Mouse (Mus musculus): ENCODE results near the gene Vmn1r151. TPM values are rescaled to one million over a fixed set of nuclear protein-coding genes. Genes with fewer than 3 reads are reported as not detected.
"Not testable (repeated sequence)": the region's sequence is repeated elsewhere in the genome, so short reads cannot be mapped to it uniquely, and the experiment has no call there.

Gene Vmn1r151
- polyA plus RNA-seq (2012; rRNA removed) (not detected in 2 replicates), polyA plus RNA-seq (2014; fragmentation: Nextera tagmentation; extraction: Ambion mirVana) (not detected in 2 replicates)

- not testable (repeated sequence) for H3K4me3 ChIP-seq (ENCODE audit: insufficient read depth in 1 of 2, low read depth in 2 of 2, low read length in 2 of 2); DNase-seq (ENCODE audit: low read depth in 3 of 3, low spot score in 3 of 3); ATAC-seq (ENCODE audit: insufficient read depth); H3K9ac ChIP-seq (replicated peaks); H3K4me2 ChIP-seq (ENCODE audit: low read depth); H3K36me3 ChIP-seq (replicated peaks; ENCODE audit: control insufficient read depth, insufficient read depth, low read depth); H3K27me3 ChIP-seq (ENCODE audit: control insufficient read depth, insufficient read depth, low read length); H3K27ac ChIP-seq; H3K4me1 ChIP-seq (replicated peaks; ENCODE audit: control insufficient read depth in 2 of 2, insufficient read depth in 2 of 2, low read length in 1 of 2); H3K9me3 ChIP-seq (ENCODE audit: control insufficient read depth, low read length)
- 9% methylated on average over 1 of the region's 3 CpGs for WGBS (ENCODE audit: insufficient replicate concordance)
These were observed at the start of gene Vmn1r151 for GRCm38 (mm10) chr7:22499578-22499977. TSS of gene Vmn1r151 (minus strand) at chr7:22499678.

GRCm38 (mm10) chr7:22534787-22535186 lies 35.3 kb upstream of the Vmn1r151 start, which contains the start of gene Gm8677:
TSS of gene Gm8677 (minus strand) at chr7:22534887.
- not testable (repeated sequence) for ATAC-seq (ENCODE audit: insufficient read depth); H3K9me3 ChIP-seq (ENCODE audit: control insufficient read depth, low read length); H3K4me2 ChIP-seq (ENCODE audit: low read depth); H3K4me3 ChIP-seq (ENCODE audit: insufficient read depth in 1 of 2, low read depth in 2 of 2, low read length in 2 of 2); H3K27ac ChIP-seq; H3K4me1 ChIP-seq (replicated peaks; ENCODE audit: control insufficient read depth in 2 of 2, insufficient read depth in 2 of 2, low read length in 1 of 2); H3K27me3 ChIP-seq (ENCODE audit: control insufficient read depth, insufficient read depth, low read length); H3K36me3 ChIP-seq (replicated peaks; ENCODE audit: control insufficient read depth, insufficient read depth, low read depth); DNase-seq (ENCODE audit: low read depth in 3 of 3, low spot score in 3 of 3); H3K9ac ChIP-seq (replicated peaks)
- no CpG with 5 or more reads among the region's 1 CpGs for WGBS (ENCODE audit: insufficient replicate concordance)

DNA sequence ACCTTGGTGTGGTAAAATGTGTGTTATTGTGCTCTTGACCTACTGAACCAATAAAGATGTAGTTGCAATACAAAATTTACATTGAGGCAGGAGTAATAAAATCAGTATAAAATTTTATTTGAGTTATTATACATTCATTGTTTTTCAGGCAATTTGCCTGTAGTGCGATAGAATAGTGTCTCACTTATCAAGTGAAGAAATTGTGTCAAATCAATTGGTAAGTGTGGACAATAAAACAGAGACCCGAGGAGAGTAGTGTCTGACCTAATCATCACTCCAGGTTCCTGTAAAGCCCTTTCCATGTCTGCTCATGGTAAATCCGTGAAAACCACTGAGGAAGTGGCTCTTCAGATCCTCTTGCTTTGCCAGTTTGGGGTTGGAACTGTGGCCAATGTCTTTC lies 23.2 kb upstream of the Vmn1r151 start, which contains the start of gene Vmn1r152:
TSS of gene Vmn1r152 (plus strand) at position 301 of the 400 bp plus-strand sequence.
- ATAC-seq (ENCODE audit: insufficient read depth); H3K9me3 ChIP-seq (ENCODE audit: control insufficient read depth, low read length); H3K9ac ChIP-seq (replicated peaks); H3K4me3 ChIP-seq (ENCODE audit: insufficient read depth in 1 of 2, low read depth in 2 of 2, low read length in 2 of 2); H3K27ac ChIP-seq; H3K27me3 ChIP-seq (ENCODE audit: control insufficient read depth, insufficient read depth, low read length); DNase-seq (ENCODE audit: low read depth in 3 of 3, low spot score in 3 of 3); H3K4me2 ChIP-seq (ENCODE audit: low read depth); H3K4me1 ChIP-seq (replicated peaks; ENCODE audit: control insufficient read depth in 2 of 2, insufficient read depth in 2 of 2, low read length in 1 of 2); H3K36me3 ChIP-seq (replicated peaks; ENCODE audit: control insufficient read depth, insufficient read depth, low read depth): not testable (repeated sequence)
- WGBS (ENCODE audit: insufficient replicate concordance) = no CpG with 5 or more reads among the region's 3 CpGs

DNA sequence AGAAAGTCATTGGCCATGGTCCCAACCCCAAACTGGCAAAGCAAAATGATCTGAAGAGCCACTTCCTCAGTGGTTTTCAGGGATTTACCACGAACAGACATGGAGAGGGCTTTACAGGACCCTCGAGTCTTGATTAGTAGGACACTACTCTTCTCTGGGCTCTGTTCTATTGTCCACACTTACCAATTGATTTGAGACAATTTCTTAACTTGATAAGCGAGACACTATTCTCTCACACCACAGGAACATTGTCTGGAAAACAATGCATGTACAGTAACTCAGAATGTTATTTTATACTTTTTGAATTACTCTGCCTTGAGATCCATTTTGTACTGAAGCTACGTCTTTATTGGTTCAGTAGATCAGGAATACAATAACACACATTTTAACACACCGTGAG lies 35.5 kb downstream of the Vmn1r151 start, which contains the start of gene Gm10665:
TSS of gene Gm10665 (minus strand) at position 101 of the 400 bp plus-strand sequence.
- H3K36me3 ChIP-seq (replicated peaks; ENCODE audit: control insufficient read depth, insufficient read depth, low read depth); H3K4me2 ChIP-seq (ENCODE audit: low read depth); DNase-seq (ENCODE audit: low read depth in 3 of 3, low spot score in 3 of 3); H3K4me1 ChIP-seq (replicated peaks; ENCODE audit: control insufficient read depth in 2 of 2, insufficient read depth in 2 of 2, low read length in 1 of 2); H3K27ac ChIP-seq; H3K9ac ChIP-seq (replicated peaks); H3K27me3 ChIP-seq (ENCODE audit: control insufficient read depth, insufficient read depth, low read length); H3K9me3 ChIP-seq (ENCODE audit: control insufficient read depth, low read length); ATAC-seq (ENCODE audit: insufficient read depth); H3K4me3 ChIP-seq (ENCODE audit: insufficient read depth in 1 of 2, low read depth in 2 of 2, low read length in 2 of 2): not testable (repeated sequence)
- no CpG with 5 or more reads among the region's 5 CpGs for whole genome bisulfite sequencing (ENCODE audit: insufficient replicate concordance)

Other genes with a start within 250 kb of the Vmn1r151 start
- gene Gm4187, start 170.0 kb downstream of the Vmn1r151 start, polyA plus RNA-seq (2012; rRNA removed) = not detected in 2 replicates
- not detected in 2 replicates for gene Gm4187, start 170.0 kb downstream of the Vmn1r151 start, polyA plus RNA-seq (2014; fragmentation: Nextera tagmentation; extraction: Ambion mirVana)
- gene Gm8660, start 128.6 kb downstream of the Vmn1r151 start, polyA plus RNA-seq (2012; rRNA removed) = not detected in 2 replicates
- not detected in 2 replicates for gene Gm8660, start 128.6 kb downstream of the Vmn1r151 start, polyA plus RNA-seq (2014; fragmentation: Nextera tagmentation; extraction: Ambion mirVana)
- gene Vmn1r148, start 86.1 kb downstream of the Vmn1r151 start, polyA plus RNA-seq (2012; rRNA removed) = not detected in 2 replicates
- not detected in 2 replicates for gene Vmn1r148, start 86.1 kb downstream of the Vmn1r151 start, polyA plus RNA-seq (2014; fragmentation: Nextera tagmentation; extraction: Ambion mirVana)
- not detected in 2 replicates for gene Vmn1r149, start 61.4 kb downstream of the Vmn1r151 start, polyA plus RNA-seq (2012; rRNA removed)
- gene Vmn1r149, start 61.4 kb downstream of the Vmn1r151 start, polyA plus RNA-seq (2014; fragmentation: Nextera tagmentation; extraction: Ambion mirVana) = not detected in 2 replicates
- gene Gm10665, start 35.6 kb downstream of the Vmn1r151 start, polyA plus RNA-seq (2012; rRNA removed) = not detected in 2 replicates
- not detected in 2 replicates for gene Gm10665, start 35.6 kb downstream of the Vmn1r151 start, polyA plus RNA-seq (2014; fragmentation: Nextera tagmentation; extraction: Ambion mirVana)
- gene Vmn1r152, start 23.3 kb upstream of the Vmn1r151 start, polyA plus RNA-seq (2012; rRNA removed) = not detected in 2 replicates
- not detected in 2 replicates for gene Vmn1r152, start 23.3 kb upstream of the Vmn1r151 start, polyA plus RNA-seq (2014; fragmentation: Nextera tagmentation; extraction: Ambion mirVana)
- not detected in 2 replicates for gene Gm8677, start 35.2 kb upstream of the Vmn1r151 start, polyA plus RNA-seq (2012; rRNA removed)
- not detected in 2 replicates for gene Gm8677, start 35.2 kb upstream of the Vmn1r151 start, polyA plus RNA-seq (2014; fragmentation: Nextera tagmentation; extraction: Ambion mirVana)
- gene Gm4201, start 65.7 kb upstream of the Vmn1r151 start, polyA plus RNA-seq (2012; rRNA removed) = not detected in 2 replicates
- gene Gm4201, start 65.7 kb upstream of the Vmn1r151 start, polyA plus RNA-seq (2014; fragmentation: Nextera tagmentation; extraction: Ambion mirVana) = not detected in 2 replicates
- gene Gm4565, start 88.4 kb upstream of the Vmn1r151 start, polyA plus RNA-seq (2012; rRNA removed) = not detected in 2 replicates
- gene Gm4565, start 88.4 kb upstream of the Vmn1r151 start, polyA plus RNA-seq (2014; fragmentation: Nextera tagmentation; extraction: Ambion mirVana) = not detected in 2 replicates
- gene Vmn1r155, start 158.3 kb upstream of the Vmn1r151 start, polyA plus RNA-seq (2012; rRNA removed) = not detected in 2 replicates
- not detected in 2 replicates for gene Vmn1r155, start 158.3 kb upstream of the Vmn1r151 start, polyA plus RNA-seq (2014; fragmentation: Nextera tagmentation; extraction: Ambion mirVana)
- not detected in 2 replicates for gene Gm8693, start 192.6 kb upstream of the Vmn1r151 start, polyA plus RNA-seq (2012; rRNA removed)
- gene Gm8693, start 192.6 kb upstream of the Vmn1r151 start, polyA plus RNA-seq (2014; fragmentation: Nextera tagmentation; extraction: Ambion mirVana) = not detected in 2 replicates
- not detected in 2 replicates for gene Gm4567, start 220.0 kb upstream of the Vmn1r151 start, polyA plus RNA-seq (2012; rRNA removed)
- gene Gm4567, start 220.0 kb upstream of the Vmn1r151 start, polyA plus RNA-seq (2014; fragmentation: Nextera tagmentation; extraction: Ambion mirVana) = not detected in 2 replicates

Measured in liver, embryonic 14.5 days (tissue).